Mouse (Mus musculus) CH12.LX (cell line): ENCODE measurements around the gene Actr2. TPM values are rescaled to one million over a fixed set of nuclear protein-coding genes. Genes with fewer than 3 reads are reported as not detected.
"Not testable (repeated sequence)": the region's sequence is repeated elsewhere in the genome, so short reads cannot be mapped to it uniquely, and the experiment has no call there.

Source experiments
- DNase-seq: peaks from one replicate; pipeline ENCODE4 v3.0.0-alpha.2; 2013; ENCODE audit errors: extremely low read depth
- H3K27ac ChIP-seq: 2 replicates; pipeline ENCODE4 v1.5.1; 2012; ENCODE audit warnings: low read depth, mild to moderate bottlenecking, control low read depth, moderate library complexity; ENCODE audit not compliant: insufficient read depth
- H3K27me3 ChIP-seq: replicated peaks from 2 replicates; pipeline ENCODE3; 2012; ENCODE audit warnings: inconsistent platforms
- H3K36me3 ChIP-seq, 2 experiments: replicated peaks in 1 of 2; 2 replicates each; pipeline versions ENCODE3 to v1.6.1; 2012; ENCODE audit warnings: inconsistent platforms in 1 of 2, low read length in 1 of 2, mild to moderate bottlenecking in 1 of 2, mixed read lengths in 1 of 2, moderate library complexity in 1 of 2; ENCODE audit not compliant: control insufficient read depth in 1 of 2, insufficient read depth in 1 of 2
- H3K4me1 ChIP-seq, 2 experiments: 2 replicates each; pipeline ENCODE4 v1.6.1; 2012; ENCODE audit warnings: inconsistent platforms in 1 of 2, moderate library complexity in 1 of 2; ENCODE audit not compliant: insufficient read depth in 2 of 2, control insufficient read depth in 1 of 2
- H3K4me2 ChIP-seq: 2 replicates; pipeline ENCODE4 v1.6.1; 2012; ENCODE audit warnings: low read depth, mild to moderate bottlenecking, control low read depth; ENCODE audit not compliant: poor library complexity, insufficient read depth, severe bottlenecking
- H3K4me3 ChIP-seq, 3 experiments: fragments of 150-350 bp in 1 of 3; sonication (generic) in 1 of 3; replicated peaks in 1 of 3; 2 replicates each; pipeline versions ENCODE3 to v1.5.1; 2011 to 2012; ENCODE audit warnings: low read depth in 2 of 3, low read length in 2 of 3, mild to moderate bottlenecking in 2 of 3, moderate library complexity in 2 of 3, control low read depth in 1 of 3, improper control_type of control experiment in 1 of 3, inconsistent platforms in 1 of 3, mixed read lengths in 1 of 3; ENCODE audit not compliant: poor library complexity in 1 of 3
- H3K79me2 ChIP-seq: replicated peaks from 2 replicates; pipeline ENCODE4 v1.6.1; 2012; ENCODE audit warnings: mild to moderate bottlenecking, moderate library complexity; ENCODE audit not compliant: control insufficient read depth, poor library complexity, insufficient read depth, severe bottlenecking; ENCODE audit errors: extremely low read depth
- H3K9ac ChIP-seq: 2 replicates; pipeline ENCODE4 v1.6.1; 2012; ENCODE audit warnings: low read depth, mild to moderate bottlenecking, control low read depth, moderate library complexity; ENCODE audit not compliant: insufficient read depth
- H3K9me3 ChIP-seq: replicated peaks from 2 replicates; pipeline ENCODE3; 2012; ENCODE audit warnings: low read length, inconsistent platforms, mixed read lengths
- BHLHE40 ChIP-seq: IDR thresholded peaks from 2 replicates; pipeline ENCODE4 v1.6.1; 2011; ENCODE audit warnings: mild to moderate bottlenecking, low read depth, low read length, improper control_type of control experiment
- CHD2 ChIP-seq: IDR thresholded peaks from 2 replicates; pipeline ENCODE4 v1.6.1; 2011; ENCODE audit warnings: low read length, improper control_type of control experiment
- CTCF ChIP-seq, 2 experiments: IDR thresholded peaks in 1 of 2; conservative IDR thresholded peaks in 1 of 2; 2 replicates each; pipeline ENCODE4 v1.5.1; 2011 to 2012; ENCODE audit warnings: low read depth in 2 of 2, low read length in 2 of 2, improper control_type of control experiment in 1 of 2, inconsistent platforms in 1 of 2, mild to moderate bottlenecking in 1 of 2, moderate library complexity in 1 of 2
- E2F4 ChIP-seq: IDR thresholded peaks from 2 replicates; pipeline ENCODE4 v1.6.1; 2011; ENCODE audit warnings: low read depth, low read length, improper control_type of control experiment; ENCODE audit not compliant: insufficient replicate concordance
- ETS1 ChIP-seq: conservative IDR thresholded peaks from 2 replicates; pipeline ENCODE4 v1.6.1; 2012; ENCODE audit warnings: low read depth, mild to moderate bottlenecking, inconsistent platforms, low read length, improper control_type of control experiment, moderate library complexity
- HCFC1 ChIP-seq: IDR thresholded peaks from 2 replicates; pipeline ENCODE4 v1.6.1; 2012; ENCODE audit warnings: low read depth, mild to moderate bottlenecking, inconsistent platforms, low read length, improper control_type of control experiment
- JUN ChIP-seq: IDR thresholded peaks from 2 replicates; pipeline ENCODE4 v1.6.1; 2011; ENCODE audit warnings: low read depth, mild to moderate bottlenecking, low read length, improper control_type of control experiment, moderate library complexity; ENCODE audit not compliant: insufficient read depth
- MAX ChIP-seq: IDR thresholded peaks from 2 replicates; pipeline ENCODE4 v1.6.1; 2011; ENCODE audit warnings: low read length, improper control_type of control experiment
- MXI1 ChIP-seq: IDR thresholded peaks from 2 replicates; pipeline ENCODE4 v1.6.1; 2011; ENCODE audit warnings: mild to moderate bottlenecking, low read depth, low read length, improper control_type of control experiment
- MYC ChIP-seq: IDR thresholded peaks from 2 replicates; pipeline ENCODE4 v1.6.1; 2011; ENCODE audit warnings: low read depth, mild to moderate bottlenecking, improper control_type of control experiment, low read length
- PAX5 ChIP-seq: IDR thresholded peaks from 2 replicates; pipeline ENCODE4 v1.6.1; 2012; ENCODE audit warnings: low read length, inconsistent platforms, mixed read lengths
- POLR2A ChIP-seq: IDR thresholded peaks from 2 replicates; pipeline ENCODE4 v1.6.1; 2011; ENCODE audit warnings: low read depth, mild to moderate bottlenecking, improper control_type of control experiment, low read length
- RAD21 ChIP-seq: IDR thresholded peaks from 2 replicates; pipeline ENCODE4 v1.6.1; 2011; ENCODE audit warnings: low read depth, mild to moderate bottlenecking, low read length, improper control_type of control experiment, moderate library complexity
- SMC3 ChIP-seq: IDR thresholded peaks from 2 replicates; pipeline ENCODE4 v1.6.1; 2011; ENCODE audit warnings: low read depth, low read length, improper control_type of control experiment
- TBP ChIP-seq: conservative IDR thresholded peaks from 2 replicates; pipeline ENCODE4 v1.6.1; 2011; ENCODE audit warnings: low read depth, low read length, improper control_type of control experiment
- USF1 ChIP-seq: IDR thresholded peaks from 2 replicates; pipeline ENCODE4 v1.6.1; 2014; ENCODE audit warnings: low read depth, mild to moderate bottlenecking, inconsistent platforms, low read length, improper control_type of control experiment
- ZKSCAN1 ChIP-seq: IDR thresholded peaks from 2 replicates; pipeline ENCODE4 v1.6.1; 2012; ENCODE audit warnings: low read depth, inconsistent platforms, low read length, improper control_type of control experiment, borderline replicate concordance
- dilution Hi-C: fragments of 300-500 bp; cut with MboI; formaldehyde crosslinking; loops from 2 replicates; pipeline ENCODE4 v1.14.3; 2020; ENCODE audit warnings: low sequenced_read_pairs; ENCODE audit not compliant: extremely low pct_unique_long_range_greater_than_20kb, extremely low pct_ligation_motif_present
- in situ Hi-C: fragments of 300-500 bp; cut with MboI; formaldehyde crosslinking; loops from 3 replicates; pipeline ENCODE4 v1.14.3; 2019; ENCODE audit warnings: low sequenced_read_pairs, low pct_ligation_motif_present, low pct_unique_long_range_greater_than_20kb, mixed read lengths
- polyA plus RNA-seq: library from polyadenylated mRNA; unstranded; fragments of >175 nt; gene quantifications from 2 replicates; pipeline ENCODE4 v1.2.1, GENCODE M21; 2012; ENCODE audit warnings: low read depth; ENCODE audit not compliant: insufficient read length
- total RNA-seq, 2 experiments: library from RNA; depleted of rRNA; stranded (reverse); fragments of 300-350 nt in 1 of 2; fragments of >200 nt in 1 of 2; gene quantifications; 2 replicates each; pipeline ENCODE4 v1.2.3; 2012 to 2014

The Actr2 gene
- total and polyA plus RNA-seq, 3 experiments: 141 to 327 (median 189) TPM

GRCm38 (mm10) chr11:20158879-20159278, 46.2 kb upstream of the Actr2 start:
- no peak overlapping the region for H3K9ac ChIP-seq
- no peak for TF ChIP-seq USF1
- TF ChIP-seq TBP: no peak
- TF ChIP-seq MAX: no peak
- TF ChIP-seq BHLHE40: no peak
- no peak for TF ChIP-seq POLR2A
- no peak for TF ChIP-seq CHD2
- TF ChIP-seq CTCF (conservative IDR thresholded peaks at IDR 0.05 in 1 of 2, IDR thresholded peaks at IDR 0.05 in 1 of 2; ENCODE audit: low read depth in 2 of 2, low read length in 2 of 2): no peak
- TF ChIP-seq HCFC1: no peak
- no peak for TF ChIP-seq ZKSCAN1
- no peak for TF ChIP-seq MXI1
- TF ChIP-seq MYC: no peak
- TF ChIP-seq, all 38 proteins: peak for 0
- DNase-seq: no peak
- Histone ChIP-seq H3K4me3 (no peak overlapping the region), H3K9me3 (no peaks in the 10 kb centered on the region), H3K4me1 (no peaks in the 10 kb centered on the region), H3K27ac (no peak overlapping the region), H3K27me3 (no peaks in the 10 kb centered on the region), H3K4me2 (no peak overlapping the region), H3K36me3 (no peaks in the 10 kb centered on the region), H3K79me2 (no peaks in the 10 kb centered on the region)
- dilution Hi-C loops: no loop called here
- in situ Hi-C loops: no loop called here

- DNase-seq, H3K27ac ChIP-seq, H3K79me2 ChIP-seq, dilution Hi-C loops, H3K27me3 ChIP-seq, H3K36me3 ChIP-seq, H3K9me3 ChIP-seq, H3K9ac ChIP-seq, H3K4me2 ChIP-seq, in situ Hi-C loops, H3K4me1 ChIP-seq, H3K4me3 ChIP-seq: not testable (repeated sequence)
These were observed 40.8 kb upstream of the Actr2 start for GRCm38 (mm10) chr11:20153542-20153941.

- Histone ChIP-seq H3K27me3 (no peaks in the 10 kb centered on the region), H3K36me3 (no peaks in the 10 kb centered on the region), H3K9me3 (peaks cover 6% of the 10 kb centered on the region), H3K27ac (no peak overlapping the region), H3K4me1 (peaks cover 4 to 5% of the 10 kb centered on the region in 2 experiments; a peak in 2 of 4 replicates), H3K4me3 (no peak overlapping the region), H3K9ac (no peak overlapping the region), H3K4me2 (no peak overlapping the region), H3K79me2 (no peaks in the 10 kb centered on the region)
- dilution Hi-C loops: no loop called here
- TF ChIP-seq ETS1 (no peak), RAD21 (no peak), SMC3 (no peak), PAX5 (no peak), JUN (no peak), TBP (no peak), E2F4 (no peak)
- no peak for DNase-seq
- in situ Hi-C loops: no loop called here
These were observed 39.6 kb upstream of the Actr2 start for GRCm38 (mm10) chr11:20152107-20152901.
